Mouse (Mus musculus): ENCODE data around the gene Wwc1.
"Not testable (repeated sequence)": the region's sequence is repeated elsewhere in the genome, so short reads cannot be mapped to it uniquely, and the experiment has no call there.

Gene Wwc1

DNA sequence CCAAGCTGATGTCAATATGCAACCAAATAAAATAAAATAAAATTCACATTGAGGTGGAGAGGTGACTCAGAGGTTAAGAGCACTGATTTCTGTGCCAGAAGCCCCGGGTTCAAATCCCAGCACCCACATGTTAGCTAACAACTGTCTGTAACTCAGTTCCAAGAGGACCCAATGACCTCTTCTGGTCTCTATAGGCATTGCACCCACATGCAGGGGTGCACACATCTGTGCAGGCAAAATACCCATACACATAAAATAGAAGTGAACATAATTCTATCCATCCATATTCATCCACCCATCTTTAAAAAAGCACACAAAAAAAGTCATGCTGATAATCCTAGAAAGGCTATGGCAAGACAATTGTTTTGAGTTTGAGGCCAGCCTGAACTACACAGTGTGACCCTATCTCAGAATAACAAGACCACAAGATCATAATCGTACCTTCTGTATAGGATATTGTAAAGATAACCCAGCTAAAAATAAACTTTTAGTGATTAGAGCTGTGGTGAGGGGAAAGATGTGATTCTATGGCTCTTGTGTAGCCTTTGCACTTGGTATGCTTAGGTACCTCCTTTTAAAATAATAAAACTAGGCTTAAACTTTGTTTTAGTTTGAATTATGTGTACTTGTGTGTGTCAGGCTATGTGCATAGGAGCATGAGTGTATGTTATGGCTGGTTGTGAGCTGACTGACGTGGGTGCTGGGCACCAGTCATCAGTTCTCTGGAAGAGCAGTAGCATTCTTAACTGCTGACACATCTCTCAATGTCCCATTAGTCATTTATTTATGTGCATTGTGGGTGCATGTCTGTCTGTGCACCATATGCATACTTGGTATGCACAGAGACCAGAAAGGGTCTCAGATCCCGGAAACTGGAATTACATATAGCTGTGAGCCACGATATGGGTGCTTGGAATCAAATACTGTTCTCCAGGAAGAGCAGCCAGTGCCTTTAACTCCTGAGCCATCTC, 142.9 kb downstream of the Wwc1 start:
- no peak for DNase-seq (ENCODE audit: low spot score)

DNA sequence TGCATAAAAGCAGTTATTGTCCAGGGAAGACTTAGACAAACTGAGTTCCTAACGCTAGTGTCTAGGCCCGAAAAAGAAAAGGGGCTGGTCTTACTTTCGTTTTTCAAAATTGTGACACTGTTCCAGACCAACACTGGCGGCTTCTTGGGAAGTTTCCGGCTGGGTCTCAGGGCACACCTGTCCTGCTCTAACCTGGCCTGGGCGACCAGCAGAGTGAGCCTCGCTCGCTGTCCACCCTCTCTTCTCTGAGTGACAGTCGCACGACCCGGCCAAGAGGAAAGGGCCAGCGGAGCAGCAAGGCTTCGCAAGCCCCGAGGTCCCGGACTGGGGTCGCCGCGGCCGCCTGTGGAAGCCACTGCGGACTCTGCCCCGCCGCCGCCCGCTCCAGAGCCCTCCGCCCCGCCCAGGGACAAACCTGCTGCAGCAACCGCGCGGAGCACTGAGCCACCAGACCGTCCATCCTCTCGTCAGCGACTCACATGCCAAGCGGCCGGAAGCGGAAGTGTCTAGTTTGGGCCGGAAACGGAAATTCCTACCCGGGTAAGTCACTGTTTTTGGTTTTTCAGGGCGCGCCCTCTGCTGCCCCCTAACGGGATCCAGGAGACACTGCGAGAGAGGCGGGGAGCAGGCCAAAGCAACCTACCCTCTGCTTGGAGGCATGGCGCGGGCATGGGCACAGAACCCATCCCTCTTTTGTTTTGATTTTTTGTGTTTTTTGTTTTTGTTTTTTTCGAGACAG, 146.1 kb downstream of the Wwc1 start, which contains the start of gene Rars:
Rars (minus strand) TSS at position 485 of the 739 bp plus-strand sequence.
- DNase-seq (ENCODE audit: low spot score), result peak; percentile 87

DNA sequence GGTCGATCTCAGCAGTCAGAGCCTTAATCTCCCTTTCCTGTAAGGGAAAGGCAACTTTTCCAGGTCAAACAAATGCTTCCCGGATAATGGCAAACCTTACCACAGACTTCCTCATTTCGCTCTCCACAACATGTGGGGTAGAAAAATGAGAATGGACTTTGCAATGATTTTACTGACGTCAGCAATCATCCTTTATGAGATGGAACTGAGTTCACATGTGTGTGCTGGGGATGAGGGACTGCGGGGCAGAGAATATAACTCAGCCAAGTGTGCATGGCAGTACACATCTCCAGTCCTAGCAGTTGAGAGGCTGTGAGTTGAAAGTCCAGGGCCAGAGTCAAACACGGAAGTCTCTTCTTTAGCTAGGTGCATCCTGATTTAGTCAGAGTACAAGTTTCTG, 147.1 kb downstream of the Wwc1 start:
- DNase-seq (ENCODE audit: low spot score), result no peak

DNA sequence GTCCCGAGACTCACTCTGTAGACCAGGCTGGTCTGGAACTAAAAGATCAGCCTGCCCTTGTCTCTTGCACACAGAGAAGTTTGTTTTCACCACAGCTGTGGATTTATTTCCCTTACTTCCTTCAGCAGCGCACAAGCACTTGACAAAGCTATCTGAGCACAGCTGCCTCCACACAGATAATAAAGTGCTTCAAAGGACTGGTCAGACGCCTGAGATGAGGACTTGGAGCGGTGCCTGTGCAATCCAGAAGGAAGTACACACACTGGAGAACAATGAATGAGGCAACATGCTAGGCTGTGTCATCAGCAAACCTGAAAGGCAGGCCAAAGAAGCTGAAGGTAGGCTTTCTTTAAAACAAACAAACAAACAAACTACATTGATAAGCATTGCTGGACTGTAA, 148.2 kb downstream of the Wwc1 start:
- no peak for DNase-seq (ENCODE audit: low spot score)

DNA sequence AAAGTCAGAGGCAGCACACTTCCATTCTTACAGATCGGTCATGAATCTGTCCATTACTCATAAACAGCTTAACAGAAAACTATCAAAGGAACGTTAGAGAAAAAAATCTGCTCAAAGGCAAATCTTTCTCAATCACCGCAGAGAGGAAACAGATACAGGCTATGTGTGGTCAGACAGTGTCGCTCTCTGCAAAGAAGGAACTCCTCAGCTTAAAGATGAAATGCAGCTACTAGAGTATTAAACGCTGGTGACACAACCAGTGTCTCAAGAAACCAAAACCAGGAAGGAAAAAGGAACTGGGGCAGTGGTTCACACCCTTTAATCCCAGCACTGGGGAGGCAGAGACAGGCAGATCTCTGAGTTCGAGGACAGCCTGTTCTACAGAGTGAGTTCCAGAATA, 152.6 kb downstream of the Wwc1 start:
- DNase-seq (ENCODE audit: low spot score), result no peak

DNA sequence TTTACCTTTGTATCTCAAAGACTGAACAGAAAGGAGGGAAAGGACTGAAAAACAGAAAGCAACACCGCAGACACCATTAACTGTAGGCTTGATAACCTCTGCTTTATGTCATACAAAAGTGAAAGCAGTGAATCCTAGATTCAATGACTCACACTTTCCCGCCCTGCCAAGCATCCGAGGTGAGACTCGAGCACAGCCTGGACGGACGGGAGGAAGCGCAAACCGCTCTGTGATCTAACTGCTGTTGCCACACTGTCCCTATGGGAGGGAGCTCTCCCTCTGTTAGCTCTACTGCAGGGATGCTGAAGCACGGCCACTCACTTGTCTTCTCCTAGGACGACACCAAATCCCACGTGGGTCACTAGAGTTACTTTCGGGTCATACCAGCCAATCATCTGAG, 164.0 kb downstream of the Wwc1 start:
- DNase-seq (ENCODE audit: low spot score), result no peak

DNA sequence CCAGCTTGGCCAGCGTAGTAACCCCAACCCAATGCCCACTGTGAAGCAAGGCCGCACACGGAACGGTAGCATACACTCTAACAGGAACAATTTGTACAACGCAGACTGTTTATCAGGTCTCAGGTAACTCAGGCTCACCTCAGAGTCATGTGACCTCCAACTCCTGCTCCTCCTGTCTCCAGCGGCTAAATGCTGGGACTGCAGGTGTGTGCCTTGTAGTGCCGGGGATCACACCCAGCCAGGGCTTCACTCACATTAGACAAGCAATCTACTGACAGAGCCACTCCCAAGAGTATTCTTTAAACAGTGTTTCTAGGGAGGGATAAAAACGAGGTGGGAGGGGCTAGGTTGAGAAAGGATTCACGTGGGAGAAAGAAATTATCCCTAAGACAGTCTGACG, 168.9 kb downstream of the Wwc1 start:
- DNase-seq (ENCODE audit: low spot score), result no peak

DNA sequence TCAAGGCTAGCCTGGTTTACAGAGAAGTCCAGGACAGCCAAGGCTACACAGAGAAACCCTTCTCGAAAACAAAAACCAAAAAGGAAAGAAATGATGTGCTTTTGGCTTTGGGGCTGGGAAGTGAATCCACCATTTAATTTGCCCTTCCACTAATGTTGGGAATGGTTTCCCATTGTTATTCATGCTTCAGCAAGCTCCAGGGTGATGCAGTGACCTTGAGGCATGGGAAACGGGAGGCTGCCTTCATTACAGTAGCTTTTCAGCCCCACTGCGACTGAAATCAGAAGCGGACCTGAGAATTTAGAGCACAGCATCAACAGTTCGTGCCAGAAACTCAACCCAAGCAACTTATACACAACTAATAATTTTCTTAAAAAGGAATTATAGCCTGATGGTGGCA, 179.0 kb downstream of the Wwc1 start:
- DNase-seq (ENCODE audit: low spot score), result no peak

DNA sequence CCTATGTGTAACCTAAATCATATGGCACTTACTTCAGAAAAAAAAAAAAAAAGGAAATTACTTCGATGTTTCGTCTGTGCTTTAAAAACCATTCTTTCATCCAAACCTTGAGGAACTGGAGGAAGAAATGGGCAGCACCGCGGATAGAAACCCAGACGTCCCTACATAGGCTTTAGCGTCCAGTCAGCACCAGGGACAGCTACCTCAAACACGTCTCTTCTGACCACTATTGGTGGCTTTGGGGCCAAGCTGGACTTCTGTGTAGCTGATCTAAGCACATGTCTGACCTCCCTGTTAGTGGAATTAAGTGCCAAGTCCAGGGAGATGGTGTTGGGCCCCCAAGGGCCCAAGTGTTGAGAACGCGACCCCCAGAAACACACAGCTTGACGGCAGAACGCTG, 181.5 kb downstream of the Wwc1 start, which contains the start of gene Fbll1:
Fbll1 (minus strand) TSS at position 11 of the 400 bp plus-strand sequence.
- no peak for DNase-seq (ENCODE audit: low spot score)

DNA sequence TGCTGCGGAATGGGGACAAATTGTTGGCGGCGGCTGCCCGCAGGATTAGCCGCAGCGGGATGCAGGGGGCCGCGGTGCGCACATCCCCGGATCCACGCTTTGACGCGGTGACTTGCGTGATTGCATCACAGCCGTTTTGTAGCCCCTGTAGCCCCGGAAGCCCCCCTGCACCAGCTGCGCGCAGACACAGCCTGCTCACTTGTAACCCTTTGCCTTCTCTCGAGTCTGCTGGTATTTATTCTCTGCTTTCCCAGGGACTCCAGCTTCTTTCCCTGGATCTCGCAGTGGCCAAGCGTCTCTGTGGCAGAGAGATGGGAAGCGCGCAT, 181.9 kb downstream of the Wwc1 start:
- no peak for DNase-seq (ENCODE audit: low spot score)

DNA sequence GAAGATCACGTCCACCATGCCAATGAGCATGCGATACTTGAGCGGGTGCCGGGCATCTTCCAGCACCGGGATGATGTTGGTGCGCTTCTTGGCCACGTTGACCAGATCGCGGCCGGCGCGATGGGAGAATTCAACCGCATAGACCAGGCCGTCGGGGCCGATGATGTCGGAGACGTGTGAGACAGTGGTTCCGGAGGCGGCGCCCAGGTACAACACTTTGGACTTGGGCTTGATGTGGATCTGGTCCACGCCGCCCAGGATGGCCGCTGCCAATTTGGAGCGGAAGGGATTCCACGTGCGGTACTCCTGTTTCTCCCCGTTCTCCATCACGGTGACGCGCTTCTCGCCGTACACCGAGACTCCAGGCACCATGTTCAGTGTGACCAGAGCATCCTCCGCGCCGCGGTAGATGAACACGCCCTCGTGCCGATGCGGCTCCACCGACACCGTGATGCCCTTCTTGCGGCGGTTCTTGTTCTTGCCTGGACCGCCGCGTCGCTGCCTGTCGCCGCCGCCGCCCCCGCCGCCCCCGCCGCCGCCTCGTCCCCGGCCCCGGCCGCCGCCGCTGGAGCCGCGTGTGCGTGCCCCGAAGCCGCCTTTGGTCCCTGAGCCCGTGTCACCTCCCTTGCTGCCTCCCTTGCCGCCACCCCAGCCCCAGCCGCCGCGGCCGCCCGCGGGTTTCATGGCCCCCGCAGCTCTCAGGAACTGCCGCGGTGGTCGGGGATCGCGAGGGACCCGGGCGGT, 182.4 kb downstream of the Wwc1 start:
- no peak for DNase-seq (ENCODE audit: low spot score)

DNA sequence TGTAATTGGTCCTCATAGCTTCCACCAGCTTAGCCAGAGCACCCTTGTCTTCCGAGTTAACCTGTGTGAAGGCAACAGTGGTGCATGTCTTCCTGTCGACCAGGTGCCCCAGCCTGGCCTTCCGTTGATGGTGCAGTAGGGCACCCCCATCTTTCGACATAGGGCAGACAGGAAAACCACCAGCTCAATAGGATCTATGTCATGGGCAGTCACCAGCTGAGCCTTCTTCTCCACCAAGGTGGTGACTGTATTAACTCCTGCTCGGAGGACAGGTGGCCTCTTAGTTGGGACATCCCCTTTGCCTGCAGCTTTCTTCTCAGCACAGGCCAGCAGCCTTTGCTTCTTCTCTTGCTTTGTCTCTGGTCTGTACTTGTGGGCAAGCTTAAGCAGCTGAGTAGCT, 187.5 kb downstream of the Wwc1 start:
- DNase-seq (ENCODE audit: low spot score), result not testable (repeated sequence)

DNA sequence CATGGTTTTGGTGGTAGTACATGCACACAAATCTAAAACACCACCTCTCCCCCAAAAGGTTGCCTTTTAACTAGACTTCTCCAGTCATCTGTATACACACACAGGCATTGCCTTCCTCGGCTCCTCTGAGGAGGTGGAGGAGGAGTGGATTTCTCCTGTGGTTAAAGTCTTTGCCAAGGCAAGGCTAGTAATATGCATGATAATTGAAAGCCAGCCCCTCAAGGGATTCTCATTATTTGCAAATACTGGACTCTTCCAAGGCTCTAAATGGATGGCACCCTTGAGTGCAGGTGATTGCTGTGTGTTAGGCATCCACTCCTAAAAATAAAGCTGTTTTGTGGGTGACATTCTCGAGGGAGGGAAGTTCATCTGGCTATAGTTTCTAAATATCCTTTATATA, 191.9 kb downstream of the Wwc1 start:
- no peak for DNase-seq (ENCODE audit: low spot score)

All from spleen, adult 12 weeks (tissue).